22 mouse cellular contexts compared by ENCODE assay signal in genomic region chr12:100544194-100544567, GRCm38 (mm10).
"Had no signal": no experiment of that assay in that cellular context is flagged by ENCODE, and none has a peak within 500 bp of the region (broad histone marks: within the 10 kb centered on the region; RNA-seq: fewer than 3 reads in every experiment).

No protein-coding gene starts in this region.

- H3K4me2 ChIP-seq: limb, embryonic 12.5 days; limb, embryonic 15.5 days; liver, embryonic 11.5 days; midbrain, embryonic 11.5 days; neural tube, embryonic 12.5 days; neural tube, embryonic 15.5 days had no signal

- H3K4me3 ChIP-seq: limb, embryonic 12.5 days; limb, embryonic 15.5 days; neural tube, embryonic 12.5 days; neural tube, embryonic 15.5 days had no signal

- H3K27ac ChIP-seq: limb, embryonic 12.5 days; limb, embryonic 15.5 days; liver, embryonic 14.5 days; neural tube, embryonic 12.5 days; neural tube, embryonic 15.5 days had no signal

- H3K9ac ChIP-seq: limb, embryonic 12.5 days; limb, embryonic 15.5 days; liver, embryonic 14.5 days; liver, postnatal 0 days; neural tube, embryonic 12.5 days; neural tube, embryonic 15.5 days had no signal

- H3K4me1 ChIP-seq: limb, embryonic 15.5 days; neural tube, embryonic 12.5 days; neural tube, embryonic 15.5 days had no signal

- H3K9me3 ChIP-seq: limb, embryonic 12.5 days; limb, embryonic 15.5 days; neural tube, embryonic 12.5 days; neural tube, embryonic 15.5 days had no signal

- DNase-seq: kidney, adult 18-20 months; kidney, adult 9 months; kidney, postnatal 14 days; kidney, postnatal 4 days; left cerebral cortex, postnatal 4 days; liver, postnatal 0 days; lung, postnatal 36 days; midbrain, embryonic 14.5 days; retina, postnatal 1 day; right cerebral cortex, postnatal 25 days; spleen, adult 18-20 months; thymus, adult 18-20 months; thymus, postnatal 25 days had no signal

- H3K27me3 ChIP-seq: limb, embryonic 12.5 days; limb, embryonic 15.5 days; neural tube, embryonic 12.5 days; neural tube, embryonic 15.5 days had no signal

- H3K36me3 ChIP-seq: limb, embryonic 12.5 days; neural tube, embryonic 12.5 days; neural tube, embryonic 15.5 days had no signal

- ATAC-seq: inflammation-experienced regulatory T-cells, adult 6 months; intestine, embryonic 16.5 days; liver, postnatal 0 days had no signal
